Mouse (Mus musculus): ENCODE results near the gene Card6. TPM values are rescaled to one million over a fixed set of nuclear protein-coding genes. Genes with fewer than 3 reads are reported as not detected.

Gene Card6
- 5.6 and 6.6 TPM in 2 replicates for polyA plus RNA-seq (2012; rRNA removed; ENCODE audit: low replicate concordance)

GRCm38 (mm10) chr15:5107686-5108654, at the start of gene Card6:
Card6 (minus strand) TSS chr15:5108539.

GRCm38 (mm10) chr15:5143361-5144020, 35.2 kb upstream of the Card6 start, which contains the start of gene Prkaa1:
Prkaa1 (plus strand) TSS chr15:5143861.

GRCm38 (mm10) chr15:5116270-5117030, 8.1 kb upstream of the Card6 start, which contains the start of gene Rpl37:
Rpl37 (plus strand) TSS chr15:5116645.

GRCm38 (mm10) chr15:5063635-5064034, 44.7 kb downstream of the Card6 start, which contains the start of gene C7:
C7 (minus strand) TSS chr15:5063740.

Other genes with a start within 250 kb of the Card6 start
- not detected in 2 replicates for gene Mroh2b, start 209.8 kb downstream of the Card6 start, polyA plus RNA-seq (2012; rRNA removed; ENCODE audit: low replicate concordance)
- 0.36 and 1.0 TPM in 2 replicates for gene C7, start 44.8 kb downstream of the Card6 start, polyA plus RNA-seq (2012; rRNA removed; ENCODE audit: low replicate concordance)
- gene Rpl37, start 8.1 kb upstream of the Card6 start, polyA plus RNA-seq (2012; rRNA removed; ENCODE audit: low replicate concordance) = 451 and 472 TPM in 2 replicates
- gene Prkaa1, start 35.3 kb upstream of the Card6 start, polyA plus RNA-seq (2012; rRNA removed; ENCODE audit: low replicate concordance) = 3.7 and 9.7 TPM in 2 replicates
- gene Ttc33, start 77.0 kb upstream of the Card6 start, polyA plus RNA-seq (2012; rRNA removed; ENCODE audit: low replicate concordance) = 2.7 and 9.1 TPM in 2 replicates
- gene Ptger4, start 135.6 kb upstream of the Card6 start, polyA plus RNA-seq (2012; rRNA removed; ENCODE audit: low replicate concordance) = 15.1 and 31.7 TPM in 2 replicates

All from mammary gland, adult 2 months (tissue).